Mouse (Mus musculus): Measurements from ENCODE around the gene Slc44a2. TPM values are rescaled to one million over a fixed set of nuclear protein-coding genes. Genes with fewer than 3 reads are reported as not detected.

The Slc44a2 gene
- polyA plus RNA-seq, 1 experiment from 2014 or later = 80.5 TPM

GRCm38 (mm10) chr9:21333523-21333922 lies 13.0 kb downstream of the Slc44a2 start:
- no peak overlapping the region for H3K4me3 ChIP-seq (ENCODE audit: low read length)
- H3K27ac ChIP-seq (ENCODE audit: low read depth, low read length) = no peak overlapping the region
- no peaks in the 10 kb centered on the region for H3K9me3 ChIP-seq (ENCODE audit: control insufficient read depth, low read length)
- 66% methylated on average over 1 of the region's 1 CpGs for WGBS
- H3K36me3 ChIP-seq (ENCODE audit: control insufficient read depth, insufficient read depth, low read length) = no peaks in the 10 kb centered on the region
- no peak overlapping the region for H3K9ac ChIP-seq (ENCODE audit: low read depth, low read length)
- H3K4me2 ChIP-seq (replicated peaks; ENCODE audit: low read depth, low read length) = no peak overlapping the region
- peaks cover 21% of the 10 kb centered on the region for H3K4me1 ChIP-seq (ENCODE audit: control insufficient read depth, insufficient read depth, low read length)
- ATAC-seq (ENCODE audit: low FRiP score, low TSS enrichment) = no peak
- H3K27me3 ChIP-seq (ENCODE audit: control insufficient read depth, insufficient read depth, low read length) = no peaks in the 10 kb centered on the region

GRCm38 (mm10) chr9:21334747-21335146 lies 14.2 kb downstream of the Slc44a2 start:
- no peaks in the 10 kb centered on the region for H3K9me3 ChIP-seq (ENCODE audit: control insufficient read depth, low read length)
- ATAC-seq (ENCODE audit: low FRiP score, low TSS enrichment) = no peak
- H3K27ac ChIP-seq (ENCODE audit: low read depth, low read length) = no peak overlapping the region
- no peaks in the 10 kb centered on the region for H3K36me3 ChIP-seq (ENCODE audit: control insufficient read depth, insufficient read depth, low read length)
- H3K27me3 ChIP-seq (ENCODE audit: control insufficient read depth, insufficient read depth, low read length) = no peaks in the 10 kb centered on the region
- H3K4me1 ChIP-seq (ENCODE audit: control insufficient read depth, insufficient read depth, low read length) = peaks cover 21% of the 10 kb centered on the region
- H3K4me2 ChIP-seq (replicated peaks; ENCODE audit: low read depth, low read length) = no peak overlapping the region
- H3K4me3 ChIP-seq (ENCODE audit: low read length) = no peak overlapping the region
- no peak overlapping the region for H3K9ac ChIP-seq (ENCODE audit: low read depth, low read length)

GRCm38 (mm10) chr9:21335391-21335790 lies 14.9 kb downstream of the Slc44a2 start:
- no peaks in the 10 kb centered on the region for H3K36me3 ChIP-seq (ENCODE audit: control insufficient read depth, insufficient read depth, low read length)
- no peak overlapping the region for H3K9ac ChIP-seq (ENCODE audit: low read depth, low read length)
- H3K4me3 ChIP-seq (ENCODE audit: low read length) = no peak overlapping the region
- H3K27ac ChIP-seq (ENCODE audit: low read depth, low read length) = no peak overlapping the region
- no peaks in the 10 kb centered on the region for H3K27me3 ChIP-seq (ENCODE audit: control insufficient read depth, insufficient read depth, low read length)
- 78% methylated on average over 4 of the region's 4 CpGs for WGBS
- H3K4me2 ChIP-seq (replicated peaks; ENCODE audit: low read depth, low read length) = no peak overlapping the region
- H3K9me3 ChIP-seq (ENCODE audit: control insufficient read depth, low read length) = no peaks in the 10 kb centered on the region
- H3K4me1 ChIP-seq (ENCODE audit: control insufficient read depth, insufficient read depth, low read length) = peaks cover 21% of the 10 kb centered on the region
- ATAC-seq (ENCODE audit: low FRiP score, low TSS enrichment) = no peak

- Histone ChIP-seq H3K27ac (ENCODE audit: low read depth, low read length) (no peak overlapping the region), H3K4me1 (ENCODE audit: control insufficient read depth, insufficient read depth, low read length) (peaks cover 21% of the 10 kb centered on the region), H3K27me3 (ENCODE audit: control insufficient read depth, insufficient read depth, low read length) (no peaks in the 10 kb centered on the region), H3K4me2 (replicated peaks; ENCODE audit: low read depth, low read length) (no peak overlapping the region), H3K9ac (ENCODE audit: low read depth, low read length) (no peak overlapping the region), H3K4me3 (ENCODE audit: low read length) (no peak overlapping the region), H3K9me3 (ENCODE audit: control insufficient read depth, low read length) (no peaks in the 10 kb centered on the region), H3K36me3 (ENCODE audit: control insufficient read depth, insufficient read depth, low read length) (peaks cover under 1% of the 10 kb centered on the region; the same call in 1 of the 2 replicates)
- no peak for ATAC-seq (ENCODE audit: low FRiP score, low TSS enrichment)
- 89% methylated on average over 8 of the region's 8 CpGs for WGBS
These were observed 16.0 kb downstream of the Slc44a2 start for GRCm38 (mm10) chr9:21336491-21336890.

GRCm38 (mm10) chr9:21337652-21338051 lies 17.2 kb downstream of the Slc44a2 start:
- H3K4me1 ChIP-seq (ENCODE audit: control insufficient read depth, insufficient read depth, low read length) = peaks cover 17% of the 10 kb centered on the region
- H3K27me3 ChIP-seq (ENCODE audit: control insufficient read depth, insufficient read depth, low read length) = no peaks in the 10 kb centered on the region
- H3K4me2 ChIP-seq (replicated peaks; ENCODE audit: low read depth, low read length) = peak overlapping the region; percentile 27; the same call in 1 of the 2 replicates
- H3K4me3 ChIP-seq (ENCODE audit: low read length) = peak overlapping the region; percentile 31
- peak overlapping the region; percentile 42; the same call in 1 of the 2 replicates for H3K27ac ChIP-seq (ENCODE audit: low read depth, low read length)
- H3K9me3 ChIP-seq (ENCODE audit: control insufficient read depth, low read length) = no peaks in the 10 kb centered on the region
- peak; percentile 86 for ATAC-seq (ENCODE audit: low FRiP score, low TSS enrichment)
- 14% methylated on average over 20 of the region's 20 CpGs for WGBS
- H3K36me3 ChIP-seq (ENCODE audit: control insufficient read depth, insufficient read depth, low read length) = peaks cover 12% of the 10 kb centered on the region
- no peak overlapping the region; the same call in 1 of the 2 replicates for H3K9ac ChIP-seq (ENCODE audit: low read depth, low read length)

GRCm38 (mm10) chr9:21340411-21340810 lies 19.9 kb downstream of the Slc44a2 start:
- no peak overlapping the region for H3K27ac ChIP-seq (ENCODE audit: low read depth, low read length)
- no peak overlapping the region for H3K9ac ChIP-seq (ENCODE audit: low read depth, low read length)
- H3K4me2 ChIP-seq (replicated peaks; ENCODE audit: low read depth, low read length) = no peak overlapping the region
- peaks cover 28% of the 10 kb centered on the region for H3K36me3 ChIP-seq (ENCODE audit: control insufficient read depth, insufficient read depth, low read length)
- H3K4me1 ChIP-seq (ENCODE audit: control insufficient read depth, insufficient read depth, low read length) = peaks cover 10% of the 10 kb centered on the region; the same call in 1 of the 2 replicates
- no peak for ATAC-seq (ENCODE audit: low FRiP score, low TSS enrichment)
- H3K27me3 ChIP-seq (ENCODE audit: control insufficient read depth, insufficient read depth, low read length) = no peaks in the 10 kb centered on the region
- no peak overlapping the region for H3K4me3 ChIP-seq (ENCODE audit: low read length)
- WGBS = 81% methylated on average over 4 of the region's 4 CpGs
- no peaks in the 10 kb centered on the region for H3K9me3 ChIP-seq (ENCODE audit: control insufficient read depth, low read length)

- Histone ChIP-seq H3K27me3 (ENCODE audit: control insufficient read depth, insufficient read depth, low read length) (no peaks in the 10 kb centered on the region), H3K36me3 (ENCODE audit: control insufficient read depth, insufficient read depth, low read length) (peaks cover 55% of the 10 kb centered on the region), H3K9me3 (ENCODE audit: control insufficient read depth, low read length) (no peaks in the 10 kb centered on the region), H3K4me2 (replicated peaks; ENCODE audit: low read depth, low read length) (no peak overlapping the region), H3K4me1 (ENCODE audit: control insufficient read depth, insufficient read depth, low read length) (no peaks in the 10 kb centered on the region), H3K9ac (ENCODE audit: low read depth, low read length) (no peak overlapping the region), H3K4me3 (ENCODE audit: low read length) (no peak overlapping the region), H3K27ac (ENCODE audit: low read depth, low read length) (no peak overlapping the region)
- WGBS = 79% methylated on average over 16 of the region's 16 CpGs
- no peak for ATAC-seq (ENCODE audit: low FRiP score, low TSS enrichment)
These were observed 26.3 kb downstream of the Slc44a2 start for GRCm38 (mm10) chr9:21346627-21347365.

- peaks cover 8% of the 10 kb centered on the region for H3K4me1 ChIP-seq (ENCODE audit: control insufficient read depth, insufficient read depth, low read length)
- 88% methylated on average over 3 of the region's 3 CpGs for WGBS
- H3K36me3 ChIP-seq (ENCODE audit: control insufficient read depth, insufficient read depth, low read length) = peaks cover 44% of the 10 kb centered on the region
- H3K4me3 ChIP-seq (ENCODE audit: low read length) = no peak overlapping the region
- no peak overlapping the region for H3K27ac ChIP-seq (ENCODE audit: low read depth, low read length)
- H3K4me2 ChIP-seq (replicated peaks; ENCODE audit: low read depth, low read length) = no peak overlapping the region
- no peak for ATAC-seq (ENCODE audit: low FRiP score, low TSS enrichment)
- H3K9me3 ChIP-seq (ENCODE audit: control insufficient read depth, low read length) = no peaks in the 10 kb centered on the region
- H3K9ac ChIP-seq (ENCODE audit: low read depth, low read length) = no peak overlapping the region
- no peaks in the 10 kb centered on the region for H3K27me3 ChIP-seq (ENCODE audit: control insufficient read depth, insufficient read depth, low read length)
These were observed 27.7 kb downstream of the Slc44a2 start for GRCm38 (mm10) chr9:21348152-21348551.

- Histone ChIP-seq H3K36me3 (ENCODE audit: control insufficient read depth, insufficient read depth, low read length) (peaks cover 46% of the 10 kb centered on the region), H3K27ac (ENCODE audit: low read depth, low read length) (no peak overlapping the region), H3K27me3 (ENCODE audit: control insufficient read depth, insufficient read depth, low read length) (no peaks in the 10 kb centered on the region), H3K4me1 (ENCODE audit: control insufficient read depth, insufficient read depth, low read length) (peaks cover 9% of the 10 kb centered on the region), H3K4me3 (ENCODE audit: low read length) (no peak overlapping the region), H3K4me2 (replicated peaks; ENCODE audit: low read depth, low read length) (no peak overlapping the region), H3K9ac (ENCODE audit: low read depth, low read length) (no peak overlapping the region), H3K9me3 (ENCODE audit: control insufficient read depth, low read length) (no peaks in the 10 kb centered on the region)
- 81% methylated on average over 7 of the region's 7 CpGs for WGBS
- ATAC-seq (ENCODE audit: low FRiP score, low TSS enrichment) = 0 out of 2 replicates have a peak, but pooled peaks have one; percentile 46
These were observed 30.7 kb downstream of the Slc44a2 start for GRCm38 (mm10) chr9:21351178-21351577.

Measured in kidney, embryonic 14.5 days (tissue).